Mouse (Mus musculus) MEL (cell line): Measurements from ENCODE around the gene Tcf19.

Experiments used
- BHLHE40 ChIP-seq: IDR thresholded peaks from 2 replicates; pipeline ENCODE4 v1.6.1; 2012; ENCODE audit warnings: low read depth, mild to moderate bottlenecking, inconsistent platforms, low read length, improper control_type of control experiment, borderline replicate concordance
- CHD2 ChIP-seq: IDR thresholded peaks from 2 replicates; pipeline ENCODE4 v1.6.1; 2011; ENCODE audit warnings: low read length, improper control_type of control experiment
- CTCF ChIP-seq, 3 experiments: IDR thresholded peaks in 2 of 3; conservative IDR thresholded peaks in 1 of 3; 2 replicates each; pipeline ENCODE4 v1.5.1; 2011 to 2012; ENCODE audit warnings: low read length in 3 of 3, low read depth in 2 of 3, mild to moderate bottlenecking in 2 of 3, improper control_type of control experiment in 1 of 3, inconsistent platforms in 1 of 3, mixed read lengths in 1 of 3, moderate library complexity in 1 of 3; ENCODE audit not compliant: control insufficient read depth in 1 of 3, insufficient read depth in 1 of 3, poor library complexity in 1 of 3, severe bottlenecking in 1 of 3
- HCFC1 ChIP-seq: IDR thresholded peaks from 2 replicates; pipeline ENCODE4 v1.6.1; 2012; ENCODE audit warnings: low read depth, mild to moderate bottlenecking, inconsistent platforms, low read length, improper control_type of control experiment, moderate library complexity
- NRF1 ChIP-seq: IDR thresholded peaks from 2 replicates; pipeline ENCODE4 v1.6.1; 2014; ENCODE audit warnings: low read depth, mild to moderate bottlenecking, inconsistent platforms, low read length, improper control_type of control experiment, moderate library complexity; ENCODE audit not compliant: poor library complexity, insufficient read depth, severe bottlenecking
- SIN3A ChIP-seq: IDR thresholded peaks from 2 replicates; pipeline ENCODE4 v1.6.1; 2012; ENCODE audit warnings: low read length, improper control_type of control experiment, inconsistent platforms
- TCF12 ChIP-seq: IDR thresholded peaks from 2 replicates; pipeline ENCODE4 v1.6.1; 2014; ENCODE audit warnings: low read depth, mild to moderate bottlenecking, inconsistent platforms, low read length, improper control_type of control experiment, moderate library complexity

DNA sequence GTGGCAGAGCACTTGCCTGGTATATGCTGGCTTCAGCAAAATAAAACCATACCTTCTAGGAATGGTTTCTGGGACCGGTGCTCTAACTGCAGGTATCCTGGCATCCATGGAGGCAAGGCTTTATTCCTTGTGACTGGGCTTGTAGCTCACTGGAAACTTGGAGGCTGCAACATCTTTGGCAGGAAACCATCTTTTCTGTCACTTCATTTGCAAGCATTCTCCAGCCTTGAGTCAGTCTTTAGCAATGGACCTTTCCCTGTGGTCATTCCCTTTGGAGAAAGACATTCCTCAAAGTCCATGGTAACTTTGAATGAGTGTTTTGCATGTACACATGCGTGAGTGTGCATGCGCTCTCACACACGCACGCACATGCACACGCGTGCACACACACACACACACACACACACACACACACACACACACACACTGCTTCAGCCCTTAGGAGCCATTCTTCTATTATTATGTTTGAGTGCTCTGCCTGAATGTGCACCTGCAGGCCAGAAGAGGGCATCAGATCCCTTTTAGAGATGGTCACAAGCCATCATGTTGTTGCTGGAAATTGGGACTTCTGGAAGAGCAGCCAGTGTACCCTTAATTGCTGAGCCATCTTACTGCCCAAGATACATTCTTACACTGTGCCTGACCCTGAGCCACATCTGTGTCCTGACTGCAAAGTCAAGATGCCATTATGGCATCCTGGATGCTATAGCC is 3.6 kb downstream of the Tcf19 start:
- TF ChIP-seq CHD2 = no peak
- TF ChIP-seq NRF1 = no peak
- TF ChIP-seq BHLHE40 = no peak
- TF ChIP-seq SIN3A = no peak
- no peak for TF ChIP-seq HCFC1
- TF ChIP-seq CTCF (IDR thresholded peaks at IDR 0.05 in 2 of 3, conservative IDR thresholded peaks at IDR 0.05 in 1 of 3; ENCODE audit: control insufficient read depth in 1 of 3, insufficient read depth in 1 of 3, low read depth in 2 of 3, low read length in 3 of 3, poor library complexity in 1 of 3, severe bottlenecking in 1 of 3) = peak in 1 of 3 experiments; percentile 38; a peak in 3 of 6 replicates
- no peak for TF ChIP-seq TCF12
